Mouse (Mus musculus) cerebellum, adult 11-12 months (tissue): ENCODE measurements around the gene Ropn1.
"Not testable (repeated sequence)": the region's sequence is repeated elsewhere in the genome, so short reads cannot be mapped to it uniquely, and the experiment has no call there.

Experiments
- DNase-seq: peaks from one replicate; pipeline ENCODE4 v3.0.0; 2022

Ropn1 gene

DNA sequence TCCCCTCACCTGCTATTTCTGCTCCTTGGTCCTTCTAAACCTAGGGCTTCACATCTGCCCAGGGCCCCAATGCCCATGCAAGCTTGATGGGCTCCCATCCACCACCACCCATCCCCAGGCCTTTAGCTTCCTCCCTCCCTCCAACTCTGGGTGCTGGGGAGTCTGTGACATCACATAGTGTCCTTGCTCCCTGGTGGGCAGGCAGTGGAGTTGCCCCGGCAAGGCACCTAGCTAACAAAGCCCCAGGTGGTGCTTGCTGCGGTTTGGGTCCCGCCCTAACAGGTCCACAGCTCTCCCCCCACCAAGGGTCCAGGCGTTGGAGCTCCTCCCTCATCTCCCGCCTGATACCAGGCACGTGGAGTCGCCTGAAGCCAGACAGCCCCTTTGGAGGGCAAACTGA, at the start of gene Ropn1:
TSS of gene Ropn1 (plus strand) at position 301 of the 400 bp plus-strand sequence.
- DNase-seq: no peak

DNA sequence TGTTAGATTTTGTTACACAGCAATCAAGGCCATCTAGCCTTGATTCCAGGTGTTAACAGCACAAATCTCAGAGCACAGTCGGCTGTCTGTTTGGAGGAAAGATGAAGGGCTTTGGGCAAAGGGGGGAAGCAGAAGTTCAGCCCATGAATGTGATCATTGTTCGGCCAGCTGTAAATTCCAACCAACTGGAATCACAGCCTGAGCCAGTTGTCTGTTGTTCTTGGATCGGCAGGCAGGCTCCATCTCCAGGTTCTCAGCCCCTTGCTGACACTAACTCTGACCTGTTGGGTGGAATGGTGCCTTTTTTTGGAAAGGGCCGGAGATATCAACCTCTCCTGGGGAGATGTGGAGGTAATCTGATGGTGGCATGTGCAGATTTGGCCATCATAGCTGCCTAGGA, 47.8 kb upstream of the Ropn1 start:
- no peak for DNase-seq

DNA sequence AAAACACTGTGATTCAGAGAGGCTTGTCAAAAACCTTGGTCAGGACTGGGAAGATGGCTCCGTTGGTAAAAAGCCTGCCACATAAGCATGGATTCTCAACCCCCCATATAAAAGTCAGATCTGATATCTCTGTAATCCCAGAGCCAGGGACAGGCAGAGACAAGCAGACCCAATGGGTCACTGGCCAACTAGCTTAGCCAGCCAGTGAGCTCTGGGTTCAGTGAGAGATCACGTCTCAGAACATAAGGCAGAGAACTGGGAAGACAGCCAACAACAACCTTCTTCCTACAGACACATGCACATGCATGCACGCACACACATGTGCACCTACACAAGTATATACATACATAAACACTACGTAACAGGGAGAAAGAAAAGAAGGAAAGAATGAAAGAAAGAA, 46.6 kb upstream of the Ropn1 start:
- no peak for DNase-seq

DNA sequence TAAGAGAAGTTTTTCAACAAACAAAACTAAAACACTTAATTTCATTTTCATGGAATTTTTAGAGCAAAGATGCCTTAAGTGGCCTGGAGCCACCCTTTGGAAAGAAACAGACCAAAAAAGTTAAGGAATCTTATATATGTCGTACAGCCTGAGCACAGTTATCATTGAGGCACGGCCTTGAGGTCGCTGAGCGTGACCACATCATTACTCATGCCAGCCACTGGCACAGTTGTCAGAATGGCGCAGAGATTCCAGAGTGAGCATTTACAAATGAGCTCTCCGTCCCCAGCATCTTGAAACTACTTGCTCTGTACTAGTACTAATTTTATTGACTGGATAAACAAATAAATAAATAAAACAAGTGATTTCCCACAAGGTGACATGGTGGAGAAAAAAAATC, 45.9 kb upstream of the Ropn1 start:
- no peak for DNase-seq

DNA sequence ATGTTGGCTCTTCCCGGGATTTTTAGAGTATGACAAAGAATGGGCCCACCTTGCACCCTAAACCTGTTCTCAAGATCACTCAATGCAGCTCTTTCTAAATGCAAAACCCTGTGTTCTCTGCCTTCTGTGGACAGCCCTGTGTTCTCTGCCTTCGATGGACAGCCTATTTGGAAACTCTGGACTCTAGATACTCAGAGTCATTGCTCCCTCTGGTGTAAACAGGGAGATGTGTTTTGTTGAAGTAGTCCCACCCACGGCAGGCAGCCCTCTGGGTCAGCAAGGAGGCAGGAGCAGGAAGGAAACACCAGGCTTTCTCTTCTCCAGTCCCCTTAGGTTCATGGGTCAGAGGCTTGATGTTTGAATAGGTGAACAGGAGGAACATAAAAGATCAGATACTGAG, 44.0 kb upstream of the Ropn1 start:
- DNase-seq: peak; percentile 2

DNA sequence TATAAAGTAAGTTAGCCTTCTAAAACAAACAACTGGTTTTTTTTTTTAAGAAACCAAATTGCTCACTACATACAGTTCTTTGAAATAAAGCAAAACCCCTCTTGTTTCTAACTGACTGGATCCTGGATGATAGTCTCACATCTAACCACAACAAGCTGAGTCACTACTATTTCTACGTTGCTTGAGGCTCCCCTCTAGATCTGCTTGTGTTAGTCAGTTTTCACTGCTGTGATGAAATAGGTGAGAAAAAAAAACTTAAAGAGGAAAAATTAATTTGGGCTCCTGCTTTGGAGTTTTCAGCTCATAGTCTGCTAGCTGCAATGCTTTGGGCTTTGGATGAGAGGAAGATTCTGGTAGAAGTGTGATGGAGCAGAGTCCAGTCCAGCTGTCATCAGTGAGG, 39.6 kb upstream of the Ropn1 start:
- no peak for DNase-seq

DNA sequence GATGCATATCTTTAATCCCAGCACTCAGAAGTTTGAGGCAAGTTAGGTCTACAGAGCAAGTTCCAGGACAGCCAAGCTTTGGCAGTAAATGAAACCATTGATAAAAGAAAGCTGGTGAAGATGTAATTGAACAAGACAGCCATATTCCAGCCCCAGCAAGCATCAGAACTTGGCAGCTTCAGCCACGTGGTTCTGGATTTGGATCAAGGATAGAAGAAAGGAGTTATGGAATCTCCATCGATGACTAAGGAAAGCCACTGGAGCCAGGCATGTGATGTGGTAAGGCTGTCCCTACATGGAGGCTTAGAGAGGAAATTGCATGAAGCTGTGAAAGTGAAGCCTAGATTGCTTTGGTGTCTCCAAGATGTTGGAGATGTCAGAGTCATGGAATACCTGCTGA, 35.7 kb upstream of the Ropn1 start:
- no peak for DNase-seq

DNA sequence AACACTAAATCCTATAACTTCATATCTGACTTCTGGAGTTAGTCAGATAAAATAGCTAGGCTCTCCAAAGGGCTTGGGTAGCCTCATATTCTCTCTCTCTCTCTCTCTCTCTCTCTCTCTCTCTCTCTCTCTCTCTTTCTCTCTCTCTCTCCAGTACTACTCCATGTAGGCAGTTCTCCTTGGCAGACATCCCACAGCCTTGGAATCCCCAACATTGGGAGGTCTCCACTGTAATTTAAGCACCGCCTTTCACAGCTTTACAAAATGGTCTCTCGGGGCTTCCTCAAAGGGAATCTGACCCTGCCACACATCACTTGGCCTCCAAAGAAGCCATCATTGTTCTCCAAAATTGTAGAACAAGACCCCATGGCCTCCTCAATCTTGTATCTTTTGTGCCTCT, 22.1 kb upstream of the Ropn1 start:
- DNase-seq: no peak

DNA sequence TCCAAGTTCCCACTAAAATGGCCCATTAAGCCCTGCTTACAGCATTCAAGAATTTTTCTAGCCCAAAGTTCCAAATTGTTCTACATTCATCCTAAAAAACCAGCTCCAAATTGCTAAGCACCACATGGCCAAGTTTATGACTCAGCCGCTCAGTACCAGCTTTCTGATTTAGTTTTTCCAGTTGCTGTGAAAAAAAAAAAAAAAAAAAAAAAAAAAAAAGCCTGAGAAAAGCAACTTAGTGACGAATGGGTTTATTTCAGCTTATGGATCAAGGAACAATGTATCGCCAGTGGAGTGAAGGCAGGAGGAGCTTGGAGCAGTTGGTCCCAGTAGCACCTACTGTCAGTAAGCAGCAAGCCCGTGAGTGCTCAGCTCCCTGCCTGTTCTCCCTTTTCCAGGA, 21.3 kb upstream of the Ropn1 start:
- no peak for DNase-seq

DNA sequence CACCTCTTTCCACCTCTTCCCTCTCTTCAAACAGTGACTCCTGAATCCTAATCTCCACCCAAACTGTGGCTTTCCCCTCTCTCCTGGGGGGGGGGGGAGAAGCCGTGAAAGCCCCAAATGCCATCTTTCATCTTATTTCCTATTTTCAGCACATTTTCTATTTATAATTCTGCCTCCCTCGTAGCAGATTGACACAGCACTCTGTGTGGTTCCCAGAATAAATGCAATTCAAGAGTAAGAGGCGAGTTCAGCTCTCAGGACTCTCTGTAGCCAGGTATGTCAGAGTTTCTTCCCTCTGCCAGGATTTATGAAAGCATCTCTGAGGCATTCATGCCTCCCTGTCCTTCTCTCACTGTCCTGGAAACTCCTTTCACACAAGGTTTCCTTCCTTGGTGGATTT, 14.2 kb upstream of the Ropn1 start:
- no peak for DNase-seq

DNA sequence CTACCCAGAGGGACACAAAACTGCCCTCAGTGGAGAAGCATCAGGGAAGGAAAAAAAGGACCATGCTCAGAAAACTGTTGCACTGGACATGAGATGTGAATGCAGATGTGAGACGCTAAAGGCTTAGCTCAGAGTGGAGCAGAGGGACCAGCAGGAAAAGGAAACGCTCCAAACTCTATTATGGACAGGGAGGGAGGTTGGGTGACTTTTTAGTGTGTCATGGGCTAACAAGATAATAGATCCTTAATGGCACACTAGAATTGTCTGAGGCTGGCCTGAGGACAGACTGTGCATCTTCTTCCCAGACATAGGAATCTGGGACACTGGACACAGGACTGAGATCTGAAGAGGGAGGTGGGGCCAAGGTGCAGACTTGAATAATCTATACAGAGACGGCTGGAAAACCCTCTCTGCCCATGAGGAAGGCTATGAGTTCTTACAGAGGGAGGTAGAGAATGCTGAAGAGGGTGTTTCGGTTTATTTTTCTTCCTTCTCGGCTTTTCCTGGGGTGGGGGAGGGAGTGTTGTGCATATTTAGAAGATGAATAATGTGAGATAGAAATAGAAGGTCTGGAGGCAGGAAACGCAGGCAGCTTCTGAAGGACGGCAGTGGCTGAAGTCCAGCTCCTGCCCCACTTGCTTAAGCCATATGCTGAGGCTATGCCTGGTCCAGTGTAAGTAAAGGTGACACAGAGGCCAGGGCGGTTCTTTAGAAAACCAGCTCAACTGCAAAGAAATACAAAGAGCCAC, 6.0 kb upstream of the Ropn1 start:
- DNase-seq: no peak

DNA sequence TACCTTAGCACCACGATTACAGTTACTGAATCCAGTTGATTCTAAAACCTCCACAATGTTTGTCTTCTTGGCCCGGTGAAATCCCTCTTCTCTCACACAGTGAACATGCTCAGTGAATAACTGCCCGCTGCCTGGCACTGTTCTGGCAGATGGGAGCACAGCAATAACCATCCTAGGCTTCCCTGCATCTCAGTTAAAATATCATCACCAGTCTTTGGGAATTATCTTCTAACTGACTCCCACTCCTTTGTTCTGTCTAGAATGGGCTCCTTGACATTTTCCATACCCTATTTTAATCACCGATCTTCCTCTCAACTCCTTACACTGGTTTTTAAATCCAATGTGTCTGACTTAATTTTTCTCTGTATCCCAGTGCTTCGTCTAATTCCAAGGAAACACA, 3.3 kb downstream of the Ropn1 start:
- DNase-seq: no peak

DNA sequence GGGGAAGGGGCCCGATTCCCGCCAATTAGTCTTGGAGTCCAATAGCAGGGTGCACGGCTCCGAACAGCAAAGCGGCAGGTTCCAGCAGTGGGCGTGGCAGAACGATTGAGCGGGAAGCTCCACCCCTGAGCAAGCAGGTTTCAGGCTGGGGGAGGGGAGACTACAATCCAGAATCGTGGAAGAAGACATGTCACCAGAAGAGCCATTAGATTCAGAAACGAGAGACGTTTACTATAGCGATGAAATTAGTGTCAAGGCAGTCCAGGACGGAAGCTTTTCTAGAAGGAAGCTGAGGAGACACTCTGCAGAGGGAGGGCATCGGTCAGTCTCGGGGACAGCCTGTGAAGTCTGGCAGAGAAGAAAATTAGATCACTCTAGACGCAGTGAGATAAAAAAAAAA, 7.8 kb downstream of the Ropn1 start:
- DNase-seq: not testable (repeated sequence)

DNA sequence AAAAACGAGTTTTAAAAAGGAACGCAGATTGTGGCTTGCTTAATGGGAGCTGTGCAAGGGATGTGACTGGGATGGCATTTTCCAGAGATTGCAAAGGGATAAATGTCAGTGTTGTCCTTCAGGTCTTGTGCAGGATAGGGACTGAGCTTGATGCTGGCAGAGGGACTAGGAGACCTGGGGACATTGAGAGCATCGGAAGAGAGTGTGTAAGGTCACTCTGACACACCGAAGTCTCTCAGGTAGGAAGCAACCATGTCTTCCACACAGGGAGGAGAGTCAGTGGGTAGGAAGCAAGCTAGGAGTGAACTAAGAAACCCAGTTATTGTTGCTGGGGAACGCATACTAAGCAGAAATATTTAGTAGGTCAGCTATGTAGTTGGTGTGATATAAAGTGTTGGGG, 8.3 kb downstream of the Ropn1 start:
- DNase-seq: no peak

DNA sequence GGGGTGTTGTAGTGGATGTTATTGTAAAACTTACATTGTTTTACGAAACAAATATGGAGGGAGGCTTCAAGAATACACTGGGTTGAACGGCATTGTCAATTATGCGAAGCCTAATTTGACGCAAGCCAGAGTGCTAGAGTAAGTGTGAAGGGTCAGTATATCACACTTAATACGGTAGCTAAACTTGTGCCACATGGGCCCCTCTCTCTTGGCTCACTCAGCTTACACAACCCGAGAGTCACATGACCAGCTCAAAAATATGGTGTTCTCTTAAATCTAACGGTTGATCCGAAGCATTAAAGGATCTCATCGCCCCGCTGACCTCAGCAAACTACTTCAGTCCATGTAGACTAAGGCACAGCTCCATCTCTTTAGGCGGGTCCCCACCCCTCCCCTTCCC, 8.7 kb downstream of the Ropn1 start:
- no peak for DNase-seq

DNA sequence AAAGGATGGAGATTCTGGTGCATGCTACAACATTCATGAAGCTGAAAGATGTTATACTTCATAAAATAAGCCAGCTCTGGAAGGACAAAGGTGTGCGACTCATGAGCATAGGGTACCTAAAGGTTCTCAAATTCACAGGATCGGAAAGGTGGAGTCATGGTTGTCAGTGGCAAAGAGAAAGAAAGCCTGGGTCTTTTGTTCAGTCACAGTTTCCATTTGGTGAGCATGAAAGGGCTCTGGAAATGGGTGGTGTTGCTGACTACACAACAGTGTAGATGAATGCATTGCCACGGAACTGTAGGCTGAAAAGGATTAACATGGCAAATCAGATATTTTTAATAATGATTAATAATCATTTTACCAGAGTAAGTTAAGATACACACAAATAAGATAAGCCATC, 14.8 kb downstream of the Ropn1 start:
- DNase-seq: no peak

DNA sequence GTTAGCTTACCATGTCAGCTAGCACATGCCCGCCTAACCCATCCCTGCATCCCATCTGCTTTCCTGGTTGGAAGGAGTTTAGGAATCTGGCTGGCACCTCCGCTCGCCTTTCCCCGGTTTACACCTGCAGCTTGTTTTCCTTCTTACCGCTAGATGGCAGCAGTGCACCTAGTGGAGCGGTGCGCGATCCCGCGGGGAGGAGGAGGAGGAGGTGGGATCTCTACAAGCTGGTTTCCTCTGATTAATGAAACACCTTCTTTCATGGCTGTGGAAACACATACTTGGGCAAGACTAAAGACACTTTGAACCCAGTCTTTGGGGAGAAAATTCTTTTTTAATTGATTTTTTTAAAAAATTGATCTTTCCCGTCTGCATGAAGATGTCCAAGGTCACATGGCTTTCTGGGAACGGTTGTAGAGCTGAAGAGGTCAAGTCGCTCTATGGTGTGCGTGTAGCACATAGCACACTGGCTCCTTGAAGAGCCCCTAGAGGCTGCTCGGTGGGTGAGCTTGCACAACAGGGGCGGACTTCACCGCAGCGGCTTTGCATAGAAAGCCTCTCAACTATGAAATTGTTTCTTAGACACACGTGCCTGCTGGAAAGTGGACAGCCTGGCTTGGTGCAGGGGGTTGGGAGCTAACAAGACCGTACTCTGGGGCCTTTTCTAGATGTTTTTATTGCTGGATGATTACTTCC, 17.5 kb downstream of the Ropn1 start:
- peak; percentile 66 for DNase-seq

DNA sequence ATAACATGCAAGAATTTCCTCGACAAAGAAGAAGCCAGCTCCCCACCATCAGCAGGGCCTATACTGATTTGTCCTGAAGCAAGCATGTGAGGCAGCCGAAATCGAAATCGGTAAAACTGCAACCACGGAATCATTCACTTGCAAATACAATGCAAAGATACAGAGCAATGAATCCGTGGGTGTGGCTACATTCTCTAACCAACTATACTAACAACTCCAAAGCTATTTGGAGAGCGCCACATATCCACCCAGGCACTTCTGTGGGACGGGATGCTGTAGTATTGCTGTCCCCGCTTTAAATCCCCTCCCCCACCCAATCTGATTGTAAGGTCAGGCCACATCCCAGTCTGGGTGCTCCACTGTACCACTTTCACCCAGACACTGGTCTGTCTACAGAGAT, 18.6 kb downstream of the Ropn1 start:
- no peak for DNase-seq

DNA sequence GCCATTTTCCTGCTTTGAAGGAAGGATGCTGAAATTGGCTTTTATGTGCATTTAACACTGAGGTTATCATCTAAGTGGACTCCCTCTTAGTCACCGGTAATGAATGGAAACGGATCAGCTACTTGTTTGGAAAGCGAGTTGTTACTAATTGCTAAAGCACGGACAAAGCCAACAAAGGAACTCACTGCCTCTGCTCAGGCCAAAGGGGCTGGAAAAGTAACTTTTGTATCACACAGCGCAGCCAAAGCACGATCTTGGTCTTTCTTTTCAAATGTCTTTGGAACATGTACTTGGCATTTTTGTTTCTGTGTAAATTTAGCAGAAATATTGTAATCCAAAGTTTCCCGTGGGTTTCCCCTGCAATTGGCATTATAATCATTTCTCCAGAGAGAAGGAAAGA, 22.2 kb downstream of the Ropn1 start:
- no peak for DNase-seq

DNA sequence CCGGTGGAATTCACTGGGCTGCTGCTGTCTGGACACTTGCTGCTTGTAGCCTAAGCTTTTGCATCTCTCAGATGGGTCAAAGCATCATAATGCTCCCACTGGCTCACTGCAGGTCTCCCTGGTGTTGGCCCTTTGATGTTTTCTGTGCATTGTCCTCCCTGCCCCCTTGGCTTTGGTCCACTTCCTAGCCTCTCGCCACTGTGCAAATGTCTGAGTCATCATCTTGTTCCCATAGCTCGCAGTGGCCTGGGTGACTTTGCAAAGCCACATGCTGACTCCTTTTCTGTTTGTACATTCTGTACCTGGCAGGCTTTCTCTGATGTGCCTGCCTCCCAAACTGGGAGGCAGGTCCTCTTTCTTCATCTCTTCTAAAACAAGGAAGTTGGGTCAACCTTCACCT, 23.1 kb downstream of the Ropn1 start:
- no peak for DNase-seq

DNA sequence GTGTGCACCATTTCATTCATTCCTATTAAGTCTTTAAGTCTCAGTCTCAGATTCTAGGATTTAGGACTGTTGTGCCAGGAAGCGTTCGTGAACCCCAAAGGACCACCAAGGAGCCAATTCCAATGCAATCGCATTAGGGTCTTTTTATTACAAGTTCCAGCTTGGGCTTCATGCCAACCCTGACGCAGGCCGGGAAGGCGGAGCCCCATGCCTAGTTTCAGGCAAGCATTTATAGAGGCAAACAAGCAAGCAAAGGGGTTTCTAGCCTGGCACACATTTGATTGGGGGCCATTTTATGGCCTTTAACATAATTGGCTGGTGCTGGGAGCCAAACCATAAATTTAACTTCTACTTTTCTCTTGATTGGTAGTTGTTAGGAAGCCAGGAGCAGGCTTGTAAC, 24.6 kb downstream of the Ropn1 start:
- no peak for DNase-seq

DNA sequence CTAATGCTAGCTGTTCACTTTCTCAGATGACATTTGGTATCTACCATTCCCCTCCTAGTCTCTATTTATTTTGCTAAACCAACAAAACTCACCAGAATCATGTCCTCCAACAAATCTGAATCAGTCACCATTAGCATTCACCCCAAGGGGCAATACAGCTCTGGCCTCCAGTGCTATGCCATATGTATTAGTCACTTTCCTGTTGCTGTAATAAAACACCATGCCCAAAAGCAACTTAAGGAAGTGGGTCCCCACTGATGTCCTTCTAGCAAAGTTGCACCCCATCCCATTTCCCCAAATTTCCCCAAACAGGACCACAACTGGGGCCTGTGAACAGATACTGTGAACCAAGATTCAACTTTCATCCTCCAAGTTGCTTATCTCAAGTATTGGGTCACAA, 32.1 kb downstream of the Ropn1 start:
- no peak for DNase-seq

DNA sequence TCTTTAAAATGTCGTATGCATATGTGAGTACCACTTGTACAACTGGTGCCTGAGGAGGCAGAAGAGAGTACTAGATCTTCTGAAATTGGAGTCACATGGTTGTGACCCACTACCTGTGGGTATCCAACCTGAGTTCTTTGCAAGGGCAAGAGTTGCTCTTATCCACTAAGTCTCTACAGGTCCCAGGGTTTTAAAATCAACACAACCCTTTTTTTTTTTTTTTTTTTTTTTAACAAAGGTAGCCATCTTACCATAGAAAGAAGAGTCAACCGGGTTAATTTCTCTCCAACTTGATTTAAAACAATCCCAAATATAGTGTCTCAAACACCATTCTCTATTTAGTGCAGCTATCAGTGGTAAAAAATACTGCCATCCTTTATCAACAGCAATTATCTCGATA, 40.2 kb downstream of the Ropn1 start:
- no peak for DNase-seq

DNA sequence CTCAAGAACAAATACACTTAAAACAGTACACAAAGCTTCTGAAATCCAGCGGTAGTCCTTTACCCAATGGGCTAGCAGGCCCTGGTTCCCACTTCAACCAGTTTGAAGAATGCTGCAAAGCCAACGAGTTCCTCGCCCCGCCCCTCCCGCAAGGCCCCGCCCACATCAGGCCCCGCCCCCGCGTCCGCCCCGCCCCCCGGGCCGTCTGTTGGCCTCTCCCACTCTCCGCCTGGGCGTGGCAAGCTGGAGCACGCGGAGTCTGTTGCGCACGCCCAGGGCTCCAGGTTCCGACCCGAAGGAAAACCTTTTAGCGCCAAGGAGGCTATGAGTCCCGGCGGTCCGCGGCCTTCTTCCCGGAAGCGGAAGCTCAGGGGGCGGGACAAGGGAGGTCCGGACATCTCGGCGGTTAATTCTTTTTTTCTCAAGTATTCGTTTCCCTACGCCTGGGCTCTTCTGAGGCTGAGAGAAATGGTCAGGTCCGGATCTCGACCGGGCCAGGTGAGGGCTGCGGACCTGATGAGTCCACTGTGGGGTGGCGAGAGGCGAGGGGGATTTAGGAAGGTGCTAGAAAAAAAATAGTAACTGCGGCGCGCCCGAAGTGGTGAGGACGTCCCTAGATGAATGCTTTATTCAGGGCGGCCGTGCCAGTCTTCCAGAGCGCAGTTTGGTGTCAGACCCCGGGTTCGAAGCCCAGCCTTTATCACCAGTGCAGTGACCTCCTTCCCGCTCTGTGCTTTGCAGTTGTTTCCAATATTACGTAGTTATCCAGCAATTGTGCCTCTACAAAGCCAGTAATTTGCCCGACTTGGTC, 40.8 kb downstream of the Ropn1 start, which contains the start of gene Ccdc14:
TSS of gene Ccdc14 (plus strand) at position 283 of the 811 bp plus-strand sequence.
- peak; percentile 84 for DNase-seq
